Mouse (Mus musculus) c-Kit-positive CD71-negative TER-119-negative erythroid progenitor cells, embryonic 14.5 days (primary cell): Measurements from ENCODE around the gene Slc35b4.

ENCODE experiments used
- DNase-seq: peaks from one replicate; pipeline ENCODE4 v3.0.0-alpha.2; 2013; ENCODE audit warnings: low read depth

The Slc35b4 gene

GRCm38 (mm10) chr6:34176864-34177247 is at the start of gene Slc35b4:
Gene Slc35b4, minus strand, starts transcription at chr6:34177111.
- DNase-seq = peak; percentile 92

DNA sequence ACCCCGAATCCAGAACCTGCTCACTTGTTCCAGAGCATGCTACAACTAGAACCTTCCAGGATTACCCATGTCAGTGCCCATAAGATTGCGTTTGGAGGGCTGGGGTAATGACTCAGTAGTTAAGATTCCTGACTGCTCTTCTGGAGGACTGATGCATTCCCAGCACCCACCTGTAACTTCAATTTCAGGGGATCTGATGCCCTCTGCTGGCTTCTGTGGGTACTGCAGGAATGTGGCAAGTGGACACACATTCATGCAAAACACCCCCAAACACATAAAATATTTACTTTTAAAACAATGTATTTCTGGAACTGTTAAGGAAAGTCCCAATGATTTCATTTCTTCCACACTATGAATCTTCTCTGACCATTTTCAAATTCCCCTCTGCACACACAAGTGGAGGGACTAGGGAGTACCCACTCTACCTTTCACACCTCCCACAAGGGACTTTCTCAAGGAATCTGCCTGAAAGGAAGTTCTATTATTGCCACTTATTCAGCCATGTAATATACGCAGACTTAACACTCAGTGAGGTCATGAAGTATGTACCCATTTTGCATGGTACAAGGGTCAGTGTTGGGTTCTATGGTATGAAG is 48.2 kb upstream of the Slc35b4 start:
- DNase-seq = no peak

DNA sequence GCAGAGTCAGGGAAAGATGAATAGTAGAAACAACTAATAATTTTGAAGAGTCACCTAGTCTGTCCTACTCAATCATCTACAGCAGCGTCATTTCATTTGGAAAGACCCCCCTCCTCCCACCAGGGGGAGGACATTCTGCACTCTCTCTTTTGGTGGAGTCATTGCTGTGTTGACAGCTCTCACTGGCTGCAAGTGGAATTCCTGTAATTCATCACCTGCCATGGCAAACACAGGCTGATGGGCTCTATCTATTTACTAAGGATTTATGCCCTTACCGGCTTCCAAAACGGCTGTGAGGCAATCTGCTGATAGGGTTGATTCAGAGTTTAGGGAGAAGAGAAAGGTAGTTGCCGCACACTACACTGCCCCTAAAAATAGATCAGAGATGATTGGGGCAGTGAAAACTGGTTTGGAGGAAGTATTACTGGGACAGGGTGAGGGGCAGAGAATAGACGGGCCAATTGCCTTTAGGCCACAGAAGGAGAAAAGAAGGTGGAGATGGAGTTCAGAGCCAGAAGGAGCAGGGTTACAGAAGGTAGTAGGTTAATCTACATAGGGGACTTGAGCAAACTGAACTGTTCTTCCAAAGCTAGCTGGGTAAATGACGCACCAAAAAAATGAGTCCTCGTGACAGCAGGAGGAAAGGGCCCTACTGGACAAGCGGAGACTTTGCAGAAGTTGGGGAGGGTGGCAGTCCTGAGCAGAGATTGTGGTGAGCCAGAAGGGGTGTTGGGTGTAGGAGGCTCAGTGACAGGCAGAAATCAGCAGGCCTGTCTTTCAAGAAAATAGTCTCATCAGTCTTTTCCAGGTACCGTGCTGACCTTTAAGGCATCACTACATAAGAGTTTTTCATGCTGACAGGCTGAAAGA is 39.8 kb upstream of the Slc35b4 start:
- DNase-seq = no peak

- DNase-seq = no peak
Observed at GRCm38 (mm10) chr6:34205754-34206153, 28.8 kb upstream of the Slc35b4 start.

- DNase-seq = no peak
Observed at GRCm38 (mm10) chr6:34204971-34205572, 28.2 kb upstream of the Slc35b4 start.

- DNase-seq = no peak
Observed at GRCm38 (mm10) chr6:34203503-34203902, 26.6 kb upstream of the Slc35b4 start.

DNA sequence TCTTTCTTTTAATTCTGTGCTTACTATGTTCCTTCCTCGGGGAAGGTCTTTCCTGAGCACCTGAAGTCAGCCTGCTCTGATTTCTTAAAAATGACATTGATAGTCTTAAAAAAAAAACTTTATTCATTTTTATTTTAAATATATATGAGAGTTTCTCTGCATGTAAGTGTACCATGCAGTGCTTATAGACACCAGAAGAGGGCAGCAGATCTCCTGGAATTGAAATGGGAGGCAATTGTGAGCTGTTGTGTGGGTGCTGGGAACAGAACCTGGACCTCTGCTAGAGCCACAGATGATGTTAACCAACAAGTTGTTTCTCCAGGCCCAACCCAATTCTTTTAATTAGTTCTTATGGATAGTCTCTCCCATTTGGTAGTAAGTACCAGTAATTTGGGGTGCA is 18.1 kb upstream of the Slc35b4 start:
- no peak for DNase-seq

DNA sequence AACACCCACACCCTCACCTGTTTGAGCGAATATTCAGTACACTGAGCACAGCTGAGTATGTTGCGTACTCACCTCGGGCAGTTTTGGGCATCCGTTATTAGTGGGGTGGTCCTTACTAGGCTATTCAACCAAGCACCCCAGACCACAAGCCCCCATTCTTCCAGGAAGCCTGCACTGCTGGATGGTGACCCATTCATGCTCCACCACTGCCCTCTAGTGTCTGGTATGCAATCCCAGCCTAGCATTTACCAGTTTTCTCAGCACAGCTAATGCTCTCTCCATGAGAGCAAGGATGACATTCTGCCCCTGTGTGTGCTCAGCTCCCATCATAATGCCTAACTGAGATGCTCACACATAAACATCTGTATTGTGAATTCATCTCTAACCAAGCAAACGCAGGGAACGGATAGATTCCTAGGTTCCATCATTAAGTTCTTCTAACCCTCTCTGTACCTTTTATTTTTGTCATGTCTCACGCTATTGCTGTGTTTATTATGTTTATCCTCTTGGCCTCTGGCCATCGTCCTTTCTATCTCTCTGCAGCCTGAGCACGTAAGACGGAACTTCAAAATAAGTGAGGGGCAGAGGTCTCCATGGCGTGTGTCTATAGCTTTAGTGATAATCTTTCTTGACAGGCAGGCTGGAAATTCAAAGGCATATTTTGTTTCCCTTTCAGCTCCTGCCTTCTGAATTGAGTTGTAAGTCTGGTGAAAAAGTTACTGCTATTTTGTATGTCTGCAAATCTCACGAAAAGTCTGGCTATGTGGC is 17.0 kb upstream of the Slc35b4 start:
- DNase-seq = no peak

DNA sequence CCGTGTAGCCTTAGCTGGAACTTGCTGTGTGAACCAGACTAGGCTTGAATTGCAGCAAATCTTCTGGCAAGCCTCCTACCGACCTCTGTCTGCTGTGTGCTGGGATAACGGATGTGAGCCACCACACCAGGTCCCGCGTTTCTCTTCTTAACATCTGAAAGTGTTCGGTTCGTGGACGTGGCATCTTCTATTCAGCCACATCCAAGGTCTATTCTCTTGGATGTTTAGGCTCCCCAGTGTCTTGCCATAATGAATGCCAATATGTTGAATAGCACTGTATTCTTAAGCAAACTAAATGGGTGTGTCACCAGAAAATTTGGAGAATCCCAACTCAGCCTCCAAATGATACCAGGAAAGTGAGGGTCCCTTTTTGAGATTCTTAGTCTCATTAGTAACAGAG is 14.5 kb upstream of the Slc35b4 start:
- DNase-seq = no peak

DNA sequence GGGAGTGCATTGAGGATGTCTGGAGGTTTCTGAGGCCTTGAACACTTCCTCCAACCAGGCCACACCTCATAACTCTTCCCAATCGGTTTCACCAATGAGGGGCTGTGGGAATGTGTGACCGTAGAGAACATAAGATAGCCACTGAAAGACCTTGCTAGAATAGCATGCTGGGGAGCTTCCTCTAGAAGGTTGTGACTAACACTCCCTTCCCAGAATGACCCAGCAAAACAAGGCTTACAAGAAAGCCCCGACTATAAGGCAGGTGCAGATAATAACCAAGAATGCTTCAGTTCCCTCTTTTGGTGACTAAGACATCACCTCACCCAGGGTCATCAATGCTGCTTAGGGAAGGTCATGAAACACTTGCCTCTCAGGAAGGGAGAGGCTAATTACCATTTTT is 12.6 kb upstream of the Slc35b4 start:
- DNase-seq = no peak

DNA sequence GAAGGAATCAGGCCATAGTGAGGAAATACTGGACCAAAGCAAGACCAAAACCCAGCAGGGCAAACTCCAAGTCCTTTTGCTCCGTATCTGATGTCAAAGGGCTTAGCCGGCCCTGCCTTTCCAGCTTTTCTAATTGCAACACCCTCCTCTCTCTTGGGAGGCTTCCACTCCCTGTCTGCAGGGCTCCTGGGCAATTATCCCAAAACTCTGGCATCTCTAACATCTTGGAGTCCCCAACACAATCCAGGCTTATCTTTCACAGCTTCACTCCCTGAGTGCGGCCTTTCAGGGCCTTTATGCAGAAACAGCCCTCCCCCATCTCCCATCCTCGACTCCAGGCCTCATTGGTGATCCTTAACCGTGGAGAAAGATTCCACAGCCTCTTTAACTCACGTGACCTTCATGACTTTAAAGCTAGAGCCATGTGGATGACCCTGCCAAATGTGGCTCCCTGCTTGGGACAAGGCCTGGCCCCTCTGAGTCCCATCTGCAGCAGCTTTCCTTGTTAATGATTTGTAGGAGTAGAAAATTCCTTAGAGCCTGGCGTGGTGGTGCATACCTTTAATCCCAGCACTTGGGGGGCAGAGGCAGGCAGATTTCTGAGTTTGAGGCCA is 11.2 kb upstream of the Slc35b4 start:
- no peak for DNase-seq

DNA sequence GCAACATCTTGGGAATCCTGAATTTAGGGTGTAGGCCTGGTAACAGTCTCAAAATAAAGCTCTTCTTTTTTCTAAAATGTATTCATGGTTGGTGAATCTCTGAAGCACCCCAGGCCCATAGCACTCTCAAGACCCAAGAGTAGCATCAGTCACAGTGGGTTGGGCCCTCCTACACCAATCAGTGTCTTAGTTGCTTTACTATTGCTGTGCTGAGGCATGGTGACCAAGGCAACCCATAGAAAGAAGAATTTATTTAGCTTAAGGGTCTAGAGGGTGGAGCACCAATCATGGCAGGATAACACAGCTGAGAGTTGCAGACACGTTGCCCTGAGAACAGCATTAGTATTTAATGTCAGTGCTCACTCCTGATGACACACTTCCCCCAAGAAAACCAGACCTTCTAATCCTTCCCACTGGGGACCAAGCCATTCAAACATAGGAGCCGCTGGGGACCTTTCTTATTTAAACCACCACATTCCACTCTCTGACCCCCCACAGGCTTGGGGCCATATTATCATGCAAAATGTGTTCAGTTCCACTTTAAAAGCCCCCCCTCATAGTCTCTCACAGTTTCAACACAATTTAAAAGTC is 10.5 kb upstream of the Slc35b4 start:
- DNase-seq = no peak

GRCm38 (mm10) chr6:34183326-34183725 is 6.4 kb upstream of the Slc35b4 start:
- no peak for DNase-seq

GRCm38 (mm10) chr6:34181961-34182360 is 5.0 kb upstream of the Slc35b4 start:
- no peak for DNase-seq

DNA sequence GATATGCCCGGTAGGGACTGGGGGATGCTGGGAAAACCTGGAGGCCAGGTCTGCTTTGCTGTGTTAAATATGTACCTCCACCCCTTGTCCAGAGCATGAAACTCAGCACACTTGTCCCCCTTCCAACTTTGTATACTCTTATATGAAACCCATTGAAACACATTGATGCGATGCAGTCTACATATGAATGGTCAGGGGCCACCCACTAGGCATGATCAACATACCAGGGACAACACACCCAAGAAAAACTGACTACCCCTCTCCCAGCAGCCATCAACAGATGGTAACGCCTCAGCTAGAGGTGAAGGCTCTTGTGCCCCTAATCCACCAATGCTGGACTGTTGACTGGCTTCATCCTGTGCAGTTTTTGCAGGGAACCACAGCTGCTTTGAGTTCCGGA is 3.0 kb upstream of the Slc35b4 start:
- no peak for DNase-seq

GRCm38 (mm10) chr6:34179007-34179406 is 2.1 kb upstream of the Slc35b4 start:
- no peak for DNase-seq

DNA sequence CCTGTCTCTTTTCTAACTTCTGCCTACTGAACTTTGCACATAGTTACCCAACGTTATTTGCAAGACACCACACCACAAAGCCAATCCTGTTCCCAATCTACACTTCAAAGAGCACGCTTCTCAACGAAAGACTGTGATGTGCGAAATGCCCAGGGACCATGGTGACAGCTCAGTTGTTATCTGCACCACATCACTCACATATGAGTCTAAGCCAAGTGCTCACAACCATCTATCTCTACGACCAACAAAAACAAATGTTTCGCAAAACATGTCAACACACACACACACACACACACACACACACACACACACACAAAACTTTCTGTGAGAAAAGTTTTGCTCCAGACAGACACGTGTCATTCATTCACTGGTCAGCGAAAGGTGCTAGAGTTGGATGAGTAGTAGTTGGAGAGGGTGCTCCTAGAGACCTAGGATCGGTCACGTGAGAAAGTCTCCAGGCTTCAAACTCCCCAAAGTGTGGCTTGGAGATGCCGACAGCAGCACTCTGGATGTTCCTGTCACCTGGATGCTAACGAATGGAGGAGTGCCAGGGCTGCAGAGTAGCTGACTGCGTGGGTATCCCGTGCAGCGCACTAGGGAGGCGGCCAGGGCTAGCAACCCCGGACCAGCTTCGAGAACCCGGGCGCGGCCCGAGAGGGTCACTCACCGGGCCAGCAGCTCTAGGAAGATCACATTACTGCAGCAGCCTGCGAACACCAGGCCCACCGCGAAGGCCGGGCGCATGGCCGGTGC is 624 bp downstream of the Slc35b4 start:
- no peak for DNase-seq

- DNase-seq = no peak
Observed at GRCm38 (mm10) chr6:34174715-34175114, 2.2 kb downstream of the Slc35b4 start.

DNA sequence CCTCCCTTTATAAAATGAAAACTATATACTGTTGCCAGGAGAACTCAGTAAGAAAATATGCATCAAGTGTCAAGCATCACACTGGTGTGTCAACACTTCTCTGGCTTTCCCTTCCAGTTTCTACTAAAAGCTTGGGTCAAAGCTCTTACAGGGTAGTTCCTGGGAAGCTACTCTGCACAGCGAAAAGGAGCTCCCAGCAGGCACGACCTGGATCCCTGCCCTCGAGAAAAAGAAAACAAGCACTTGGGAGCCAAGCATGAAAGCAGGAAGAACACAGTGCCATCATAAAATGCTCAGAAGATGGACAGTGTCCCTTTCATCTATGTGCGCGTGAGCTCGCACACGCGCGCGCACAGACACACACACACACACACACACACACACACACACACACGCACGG is 3.7 kb downstream of the Slc35b4 start:
- DNase-seq = no peak

DNA sequence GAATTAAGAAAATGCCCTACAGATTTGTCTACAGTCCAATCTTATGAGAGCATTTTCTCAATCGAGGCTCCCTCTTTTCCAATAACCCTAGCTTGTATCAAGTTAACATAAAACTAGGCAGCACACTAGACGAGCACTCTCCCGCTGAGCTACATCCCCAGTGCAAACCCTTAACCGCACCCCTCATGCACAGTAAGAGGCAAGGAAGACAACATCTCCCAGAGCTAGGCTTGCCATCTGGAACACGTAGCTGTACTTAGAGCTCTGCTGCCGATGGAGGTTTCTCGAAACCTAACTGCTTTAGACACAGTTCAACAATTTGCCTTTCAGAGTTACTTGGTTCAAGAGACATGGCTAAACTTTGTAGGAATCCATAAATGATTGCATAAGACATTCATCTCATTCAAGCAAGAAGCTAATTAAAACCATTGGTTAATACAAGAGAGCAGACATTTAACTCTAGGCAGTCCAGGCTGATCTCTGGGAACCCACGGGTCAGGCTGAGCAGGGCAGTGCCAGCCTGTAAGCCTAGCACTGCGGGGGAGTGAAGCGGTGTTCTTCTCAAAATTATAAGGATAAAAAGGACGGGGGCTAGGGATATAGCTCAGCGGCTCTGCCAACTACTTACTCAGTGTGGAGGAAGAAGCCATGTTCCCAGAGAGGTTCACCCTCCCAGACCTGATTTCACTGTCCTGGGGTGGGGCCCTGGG is 5.0 kb downstream of the Slc35b4 start:
- DNase-seq = no peak
